Mouse (Mus musculus): ENCODE measurements around the gene Borcs8. TPM values are rescaled to one million over a fixed set of nuclear protein-coding genes. Genes with fewer than 3 reads are reported as not detected.

Gene Borcs8
- polyA plus RNA-seq, 1 experiment, result 51.9 TPM

DNA sequence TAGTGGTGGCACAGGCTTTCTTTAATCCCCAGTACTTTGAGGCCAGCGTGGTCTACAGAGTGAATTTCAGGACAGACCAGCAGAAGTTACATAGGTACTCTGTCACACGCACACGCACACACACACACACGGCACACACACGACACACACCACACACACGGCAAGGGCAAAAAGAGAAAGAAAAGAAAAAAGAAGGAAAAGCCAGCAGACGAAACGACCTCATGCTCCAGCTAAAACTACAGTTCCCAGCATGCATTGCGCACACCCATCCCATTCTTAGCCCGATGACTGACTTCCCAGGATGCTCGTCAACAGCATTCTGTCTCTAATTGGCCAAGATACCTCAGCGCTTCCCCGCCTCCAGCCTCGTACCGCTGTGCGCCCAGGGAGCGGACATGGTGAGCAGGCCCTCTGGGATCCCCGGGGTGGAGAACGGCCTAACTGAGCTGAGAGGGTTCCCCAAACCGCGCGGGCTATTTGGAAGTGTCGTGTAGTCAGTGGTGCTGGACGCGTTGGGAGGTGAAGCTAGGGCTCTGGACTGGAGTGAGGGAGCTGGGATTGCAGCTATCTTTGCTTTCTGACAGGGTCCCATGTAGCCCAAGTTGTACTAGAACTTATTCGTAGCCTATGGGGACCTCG lies 32.9 kb downstream of the Borcs8 start, which contains the start of gene Tmem161a:
Tmem161a (plus strand) TSS at position 314 of the 639 bp plus-strand sequence.
- Histone ChIP-seq H3K4me1 (ENCODE audit: control insufficient read depth, insufficient read depth, low read length) (peaks cover 13% of the 10 kb centered on the region), H3K27ac (ENCODE audit: insufficient read depth, low read depth, low read length) (peak within 1 kb of the TSS; percentile 33; the same call in 1 of the 2 replicates), H3K4me3 (ENCODE audit: insufficient read depth, low read length) (peak within 1 kb of the TSS; percentile 78)
- TF ChIP-seq CTCF (IDR thresholded peaks at IDR 0.05; ENCODE audit: low read depth, low read length) (no peak), POLR2A (IDR thresholded peaks at IDR 0.05; ENCODE audit: borderline replicate concordance, low read depth, low read length) (no peak)

DNA sequence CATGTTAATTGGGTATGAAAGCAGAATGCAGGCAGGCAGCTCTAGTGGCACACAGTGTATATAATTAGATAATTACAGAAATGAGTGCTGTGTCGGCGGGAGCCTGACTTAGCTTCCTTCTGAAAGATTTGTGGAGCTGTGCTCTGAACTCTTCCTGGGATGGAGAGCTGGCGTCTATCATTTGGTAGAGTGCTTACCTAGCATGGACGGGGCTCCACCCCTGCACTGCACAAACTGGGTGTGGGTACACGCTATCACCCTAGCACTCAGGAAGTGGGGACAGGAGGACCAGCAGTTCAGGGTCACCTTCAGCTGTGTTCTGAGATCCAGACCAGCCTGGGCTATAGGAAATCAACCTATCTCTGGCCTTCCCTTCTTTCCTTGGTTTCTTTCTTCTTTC lies 34.0 kb downstream of the Borcs8 start:
- Histone ChIP-seq H3K4me3 (ENCODE audit: insufficient read depth, low read length) (no peak overlapping the region), H3K4me1 (ENCODE audit: control insufficient read depth, insufficient read depth, low read length) (peaks cover 13% of the 10 kb centered on the region), H3K27ac (ENCODE audit: insufficient read depth, low read depth, low read length) (no peak overlapping the region)
- TF ChIP-seq POLR2A (IDR thresholded peaks at IDR 0.05; ENCODE audit: borderline replicate concordance, low read depth, low read length), result no peak
- no peak for TF ChIP-seq CTCF (IDR thresholded peaks at IDR 0.05; ENCODE audit: low read depth, low read length)

DNA sequence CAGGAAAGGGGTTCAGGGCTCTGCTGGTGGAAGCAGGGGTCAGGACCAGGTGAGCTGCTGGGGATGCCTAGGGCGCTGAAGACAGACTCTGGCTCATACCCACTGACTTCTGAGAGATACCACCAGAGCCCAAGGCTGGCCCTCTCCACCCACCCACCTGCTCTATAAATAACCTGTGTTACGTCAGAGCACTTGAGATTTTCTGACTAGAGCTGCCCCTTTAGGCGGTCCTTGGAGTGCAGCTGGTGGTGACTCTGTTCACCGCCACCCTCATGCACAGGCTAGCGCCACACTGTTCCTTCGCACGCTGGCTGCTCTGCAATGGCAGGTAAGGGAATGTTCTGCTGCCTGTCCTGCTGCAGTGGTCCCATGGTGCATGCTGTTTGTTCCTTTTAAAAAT lies 34.8 kb downstream of the Borcs8 start:
- H3K4me3 ChIP-seq (ENCODE audit: insufficient read depth, low read length), result no peak overlapping the region
- H3K4me1 ChIP-seq (ENCODE audit: control insufficient read depth, insufficient read depth, low read length), result peaks cover 13% of the 10 kb centered on the region
- H3K27ac ChIP-seq (ENCODE audit: insufficient read depth, low read depth, low read length), result no peak overlapping the region
- no peak for TF ChIP-seq CTCF (IDR thresholded peaks at IDR 0.05; ENCODE audit: low read depth, low read length)
- TF ChIP-seq POLR2A (IDR thresholded peaks at IDR 0.05; ENCODE audit: borderline replicate concordance, low read depth, low read length), result no peak

DNA sequence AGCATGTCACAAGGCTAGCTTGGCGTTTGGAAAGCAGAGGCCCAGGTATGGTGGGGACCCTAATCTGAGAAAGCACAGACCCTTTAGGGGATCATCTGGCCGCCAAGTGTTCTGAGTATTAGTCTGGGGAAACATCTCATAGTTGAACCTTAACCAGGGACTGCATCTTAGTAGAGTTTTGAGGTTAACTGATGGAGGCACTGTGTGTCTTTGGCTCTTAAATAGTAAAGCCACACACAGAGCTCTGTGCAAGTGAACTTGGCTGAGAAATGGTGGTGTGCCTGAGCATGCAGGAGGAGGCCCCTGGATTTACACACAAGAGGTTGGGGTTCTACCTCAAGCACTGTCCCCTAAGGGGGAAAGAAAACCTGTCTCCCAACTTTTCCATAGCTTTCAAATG lies 38.9 kb downstream of the Borcs8 start:
- Histone ChIP-seq H3K4me3 (ENCODE audit: insufficient read depth, low read length) (no peak overlapping the region), H3K27ac (ENCODE audit: insufficient read depth, low read depth, low read length) (no peak overlapping the region), H3K4me1 (ENCODE audit: control insufficient read depth, insufficient read depth, low read length) (peaks cover 6% of the 10 kb centered on the region)
- TF ChIP-seq POLR2A (IDR thresholded peaks at IDR 0.05; ENCODE audit: borderline replicate concordance, low read depth, low read length), result no peak

DNA sequence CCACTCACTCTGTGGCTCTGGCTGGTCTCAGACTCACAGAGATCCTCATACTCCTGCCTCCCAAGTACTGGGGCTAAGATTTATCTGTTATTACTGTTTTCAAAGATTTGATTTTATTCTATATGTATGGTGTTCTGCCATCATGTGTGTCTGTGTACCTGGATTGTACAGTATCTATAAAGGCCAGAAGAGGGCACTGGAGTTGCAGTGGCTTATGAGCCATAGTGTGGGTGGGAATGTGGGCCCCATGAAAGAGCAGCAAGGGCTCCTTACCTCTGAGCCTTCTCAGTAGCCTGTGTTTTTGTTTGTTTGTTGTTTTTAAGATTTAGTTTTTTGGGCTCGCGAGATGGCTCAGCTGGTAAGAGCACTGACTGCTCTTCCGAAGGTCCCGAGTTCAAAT lies 39.8 kb downstream of the Borcs8 start:
- TF ChIP-seq POLR2A (IDR thresholded peaks at IDR 0.05; ENCODE audit: borderline replicate concordance, low read depth, low read length) (no peak), CTCF (IDR thresholded peaks at IDR 0.05; ENCODE audit: low read depth, low read length) (no peak)
- H3K4me1 ChIP-seq (ENCODE audit: control insufficient read depth, insufficient read depth, low read length), result no peaks in the 10 kb centered on the region
- no peak overlapping the region for H3K27ac ChIP-seq (ENCODE audit: insufficient read depth, low read depth, low read length)
- no peak overlapping the region for H3K4me3 ChIP-seq (ENCODE audit: insufficient read depth, low read length)

DNA sequence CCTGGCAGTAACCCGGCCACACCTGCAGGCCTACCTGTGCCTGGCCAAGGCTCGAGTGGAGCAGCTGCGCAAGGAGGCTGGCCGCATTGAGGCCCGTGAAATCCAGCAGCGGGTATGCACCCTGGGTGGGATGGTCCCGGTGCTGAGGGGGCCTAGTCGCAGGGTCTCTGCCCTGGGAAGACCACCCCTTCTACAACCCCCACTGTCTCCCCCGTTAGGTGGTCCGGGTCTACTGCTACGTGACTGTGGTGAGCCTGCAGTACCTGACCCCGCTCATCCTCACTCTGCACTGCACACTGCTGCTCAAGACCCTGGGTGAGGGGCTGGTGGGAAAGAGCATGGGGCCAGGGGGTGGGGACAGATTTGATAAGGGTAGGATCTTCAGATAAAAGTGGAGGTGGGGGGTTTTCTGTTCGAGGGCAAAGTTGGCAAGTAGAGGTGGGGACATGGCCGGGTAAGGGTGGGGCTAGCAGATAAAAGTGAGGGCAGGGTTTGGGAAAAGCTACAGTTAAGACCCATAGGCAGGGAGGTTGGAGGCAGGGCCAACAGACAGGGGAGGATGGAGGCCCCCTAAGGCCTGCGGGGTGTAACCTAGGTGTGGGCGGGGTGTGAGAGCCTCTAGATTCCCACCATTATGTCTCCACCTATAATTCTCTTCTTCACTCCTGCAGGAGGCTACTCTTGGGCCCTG lies 42.1 kb downstream of the Borcs8 start:
- H3K27ac ChIP-seq (ENCODE audit: insufficient read depth, low read depth, low read length), result no peak overlapping the region
- no peak for TF ChIP-seq POLR2A (IDR thresholded peaks at IDR 0.05; ENCODE audit: borderline replicate concordance, low read depth, low read length)
- H3K4me1 ChIP-seq (ENCODE audit: control insufficient read depth, insufficient read depth, low read length), result no peaks in the 10 kb centered on the region
- no peak overlapping the region for H3K4me3 ChIP-seq (ENCODE audit: insufficient read depth, low read length)

DNA sequence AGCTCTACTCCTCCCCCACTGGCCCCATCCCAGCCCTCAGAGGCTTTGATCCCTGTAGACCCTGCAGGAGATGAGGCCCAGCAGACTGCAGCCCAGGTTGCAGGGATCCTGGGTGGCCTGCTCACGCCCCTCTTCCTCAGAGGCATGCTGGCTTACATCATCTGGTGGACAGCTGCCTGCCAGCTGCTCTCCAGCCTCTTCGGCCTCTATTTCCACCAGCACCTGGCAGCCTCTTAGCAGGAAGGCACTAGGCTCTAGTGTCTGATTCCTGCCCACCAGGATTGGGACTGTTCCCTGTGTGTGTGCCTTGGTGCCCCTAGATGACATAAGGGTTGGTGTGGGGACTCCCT lies 42.6 kb downstream of the Borcs8 start:
- Histone ChIP-seq H3K4me3 (ENCODE audit: insufficient read depth, low read length) (no peak overlapping the region), H3K4me1 (ENCODE audit: control insufficient read depth, insufficient read depth, low read length) (no peaks in the 10 kb centered on the region), H3K27ac (ENCODE audit: insufficient read depth, low read depth, low read length) (no peak overlapping the region)
- TF ChIP-seq POLR2A (IDR thresholded peaks at IDR 0.05; ENCODE audit: borderline replicate concordance, low read depth, low read length) (no peak), CTCF (IDR thresholded peaks at IDR 0.05; ENCODE audit: low read depth, low read length) (no peak)

DNA sequence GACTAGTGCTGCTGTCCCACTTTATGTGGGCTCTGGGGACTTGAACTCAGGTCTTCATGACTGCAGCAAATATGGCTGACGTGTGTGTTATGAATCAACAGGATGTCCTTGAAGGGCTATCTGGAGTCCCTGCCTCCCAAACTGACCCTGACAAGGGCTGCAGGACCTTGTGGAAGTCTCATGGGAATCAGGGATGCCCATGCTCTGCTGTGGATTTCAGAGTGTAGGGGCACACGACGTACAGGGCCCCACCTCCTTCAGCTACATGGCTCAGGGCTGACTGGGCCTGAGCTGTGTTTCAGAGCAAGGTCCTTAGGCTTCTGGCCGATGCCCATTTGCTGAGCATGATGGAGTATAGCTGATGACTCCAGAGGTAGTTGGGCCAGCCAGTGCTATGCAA lies 43.9 kb downstream of the Borcs8 start:
- Histone ChIP-seq H3K4me1 (ENCODE audit: control insufficient read depth, insufficient read depth, low read length) (no peaks in the 10 kb centered on the region), H3K27ac (ENCODE audit: insufficient read depth, low read depth, low read length) (no peak overlapping the region), H3K4me3 (ENCODE audit: insufficient read depth, low read length) (no peak overlapping the region)
- TF ChIP-seq POLR2A (IDR thresholded peaks at IDR 0.05; ENCODE audit: borderline replicate concordance, low read depth, low read length) (no peak), CTCF (IDR thresholded peaks at IDR 0.05; ENCODE audit: low read depth, low read length) (no peak)

DNA sequence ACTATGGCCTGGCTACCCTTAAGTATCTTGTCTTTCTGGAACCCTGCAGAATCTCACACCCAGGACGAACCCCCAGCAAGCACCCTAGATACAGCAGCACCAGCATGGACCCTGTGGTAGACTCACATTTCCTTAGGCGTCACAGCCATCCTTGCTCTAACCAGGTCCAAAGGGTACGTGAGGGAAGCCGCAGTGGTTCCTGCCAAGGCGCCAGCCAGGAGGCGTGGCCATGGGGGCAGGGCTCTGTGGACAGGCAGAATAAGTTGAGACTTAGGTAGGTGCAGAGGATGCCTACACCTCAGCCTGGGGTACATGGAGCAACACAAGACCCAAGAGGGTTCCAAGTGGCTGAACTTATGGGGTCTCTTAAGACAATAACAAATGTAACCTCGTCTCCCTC lies 49.4 kb downstream of the Borcs8 start:
- Histone ChIP-seq H3K4me1 (ENCODE audit: control insufficient read depth, insufficient read depth, low read length) (no peaks in the 10 kb centered on the region), H3K27ac (ENCODE audit: insufficient read depth, low read depth, low read length) (no peak overlapping the region), H3K4me3 (ENCODE audit: insufficient read depth, low read length) (no peak overlapping the region)
- TF ChIP-seq POLR2A (IDR thresholded peaks at IDR 0.05; ENCODE audit: borderline replicate concordance, low read depth, low read length) (no peak), CTCF (IDR thresholded peaks at IDR 0.05; ENCODE audit: low read depth, low read length) (no peak)

DNA sequence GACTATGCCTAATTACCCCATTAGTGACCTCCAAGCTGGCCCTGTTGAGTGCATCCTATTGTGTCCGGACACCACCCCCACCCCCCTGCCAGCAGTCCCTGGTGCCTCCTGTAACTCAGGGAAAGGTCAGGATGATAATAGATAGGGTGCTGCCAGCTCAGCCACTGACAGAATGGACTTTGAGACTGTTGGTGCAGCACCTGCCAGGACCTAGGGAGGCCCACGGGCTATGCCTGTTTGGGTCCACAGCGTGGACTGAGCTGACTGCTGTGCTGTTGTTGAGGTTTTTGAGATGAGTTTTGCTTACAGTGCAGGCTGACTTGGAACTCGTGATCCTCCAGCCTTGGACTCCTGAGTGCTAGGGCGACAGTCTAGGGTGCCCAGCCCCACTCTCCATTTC lies 53.9 kb downstream of the Borcs8 start:
- H3K4me1 ChIP-seq (ENCODE audit: control insufficient read depth, insufficient read depth, low read length), result no peaks in the 10 kb centered on the region
- no peak overlapping the region for H3K27ac ChIP-seq (ENCODE audit: insufficient read depth, low read depth, low read length)
- H3K4me3 ChIP-seq (ENCODE audit: insufficient read depth, low read length), result no peak overlapping the region
- TF ChIP-seq POLR2A (IDR thresholded peaks at IDR 0.05; ENCODE audit: borderline replicate concordance, low read depth, low read length) (no peak), CTCF (IDR thresholded peaks at IDR 0.05; ENCODE audit: low read depth, low read length) (no peak)

All from bone marrow macrophage, adult 2 months (primary cell).